Mouse (Mus musculus) lung, postnatal 0 days (tissue): ENCODE data around the gene Nfatc2. TPM values are rescaled to one million over a fixed set of nuclear protein-coding genes. Genes with fewer than 3 reads are reported as not detected.

ENCODE experiments used
- ATAC-seq: fragments of 200-750 bp; cut with Nextera tagmentation; 2 replicates; pipeline ENCODE4 v1.8.0; 2017; ENCODE audit warnings: moderate library complexity
- DNase-seq: peaks from one replicate; pipeline ENCODE4 v3.0.0-alpha.2; 2016; ENCODE audit warnings: low spot score
- H3K27ac ChIP-seq: fragments of 300-500 bp; sonication (generic); 2 replicates; pipeline ENCODE4 v1.5.1; 2014; ENCODE audit warnings: antibody characterized with exemption, mild to moderate bottlenecking, low read length, mixed read lengths
- H3K27me3 ChIP-seq: fragments of 300-500 bp; sonication (generic); replicated peaks from 2 replicates; pipeline ENCODE4 v1.6.1; 2014; ENCODE audit warnings: low read length, mixed read lengths; ENCODE audit not compliant: insufficient read depth
- H3K36me3 ChIP-seq: fragments of 300-500 bp; sonication (generic); 2 replicates; pipeline ENCODE4 v1.6.1; 2014; ENCODE audit warnings: low read length, mixed read lengths; ENCODE audit not compliant: insufficient read depth
- H3K4me1 ChIP-seq: fragments of 300-500 bp; sonication (generic); 2 replicates; pipeline ENCODE4 v1.6.1; 2014; ENCODE audit warnings: antibody characterized with exemption, low read depth, low read length, mixed read lengths; ENCODE audit not compliant: insufficient read depth
- H3K4me2 ChIP-seq: fragments of 300-500 bp; sonication (generic); replicated peaks from 2 replicates; pipeline ENCODE4 v1.6.1; 2014; ENCODE audit warnings: low read depth, mild to moderate bottlenecking, low read length, moderate library complexity, mixed read lengths
- H3K4me3 ChIP-seq: fragments of 300-500 bp; sonication (generic); 2 replicates; pipeline ENCODE4 v1.5.1; 2014; ENCODE audit warnings: low read depth, low read length
- H3K9ac ChIP-seq: fragments of 300-500 bp; sonication (generic); replicated peaks from 2 replicates; pipeline ENCODE4 v1.6.1; 2014; ENCODE audit warnings: low read depth, mild to moderate bottlenecking
- H3K9me3 ChIP-seq: fragments of 300-500 bp; sonication (generic); 2 replicates; pipeline ENCODE4 v1.6.1; 2016; ENCODE audit warnings: low read length, mixed read lengths
- CTCF ChIP-seq: IDR thresholded peaks from 2 replicates; pipeline ENCODE4 v1.5.1; 2016; ENCODE audit warnings: antibody characterized with exemption, mild to moderate bottlenecking
- EP300 ChIP-seq: IDR thresholded peaks from 2 replicates; pipeline ENCODE4 v1.6.1; 2016; ENCODE audit warnings: antibody characterized with exemption, mild to moderate bottlenecking, control low read depth
- WGBS: fragments of 180-500 bp; shearing (Covaris S2); extraction: QIAGEN DNeasy Blood & Tissue Kit; methylation state at CpG from one replicate; pipeline ENCODE4 v1.1.7; 2014; 5-methylcytosine and 5-hydroxymethylcytosine counted together
- polyA plus RNA-seq: library from polyadenylated mRNA; unstranded; fragments of >200 nt; fragmentation: Nextera tagmentation; extraction: Ambion mirVana; gene quantifications from 2 replicates; pipeline ENCODE4 v1.2.1, GENCODE M21; 2015

Gene Nfatc2
- polyA plus RNA-seq, 1 experiment from 2014 or later, result 0.72 TPM

DNA sequence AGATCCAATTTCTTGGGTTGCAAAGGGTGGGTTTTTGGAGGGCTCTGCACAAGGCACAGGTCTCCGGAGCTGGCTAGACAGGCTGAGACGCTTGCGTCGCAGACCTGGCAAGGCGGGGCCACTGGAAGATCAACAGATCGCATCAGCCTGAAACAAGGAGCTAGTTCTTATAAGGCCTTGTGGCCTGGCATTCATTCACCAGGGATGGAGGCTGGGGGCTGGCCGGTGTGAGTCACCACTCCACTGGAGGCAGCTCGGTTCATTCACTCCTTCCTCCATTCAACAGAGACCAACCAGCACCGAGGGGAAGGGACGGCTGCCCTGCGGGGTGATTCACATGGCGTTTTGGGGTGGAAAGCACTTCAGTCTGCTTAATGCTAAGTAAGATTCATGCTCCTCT is 52.1 kb downstream of the Nfatc2 start:
- Histone ChIP-seq H3K4me3 (no peak overlapping the region), H3K27me3 (no peaks in the 10 kb centered on the region; the same call in 1 of the 2 replicates), H3K4me2 (no peak overlapping the region), H3K4me1 (peaks cover 2% of the 10 kb centered on the region; the same call in 1 of the 2 replicates), H3K9me3 (no peaks in the 10 kb centered on the region), H3K27ac (no peak overlapping the region), H3K9ac (no peak overlapping the region), H3K36me3 (no peaks in the 10 kb centered on the region)
- ATAC-seq (no peak), DNase-seq (peak; percentile 47)
- 45% methylated on average over 12 of the region's 12 CpGs for WGBS
- TF ChIP-seq CTCF, result no peak
- TF ChIP-seq EP300, result no peak

DNA sequence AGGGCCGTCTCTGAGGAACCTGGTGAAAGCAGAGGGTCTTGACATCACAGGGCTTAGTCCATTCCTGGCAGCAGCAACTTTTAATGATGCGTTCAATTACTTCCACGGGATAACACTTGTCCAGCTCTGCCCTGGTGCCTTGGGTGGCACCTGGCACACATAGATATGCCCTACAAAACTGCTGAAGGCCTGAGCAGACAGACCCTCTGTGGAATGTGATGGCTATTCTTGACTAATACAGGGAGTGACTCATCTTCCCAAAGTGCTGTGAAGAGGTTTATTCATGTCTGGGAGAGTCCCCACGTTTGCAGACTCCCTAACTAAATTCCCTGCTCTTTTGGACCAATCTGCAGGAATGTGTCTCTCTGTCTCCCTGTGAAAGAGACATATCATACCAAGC is 53.4 kb downstream of the Nfatc2 start:
- DNase-seq (no peak), ATAC-seq (no peak)
- Histone ChIP-seq H3K4me2 (no peak overlapping the region), H3K27me3 (no peaks in the 10 kb centered on the region; the same call in 1 of the 2 replicates), H3K9me3 (no peaks in the 10 kb centered on the region), H3K4me3 (no peak overlapping the region), H3K27ac (no peak overlapping the region), H3K9ac (no peak overlapping the region), H3K36me3 (no peaks in the 10 kb centered on the region), H3K4me1 (peaks cover 4% of the 10 kb centered on the region; the same call in 1 of the 2 replicates)
- TF ChIP-seq CTCF (no peak), EP300 (no peak)
- WGBS, result 67% methylated on average over 4 of the region's 4 CpGs

DNA sequence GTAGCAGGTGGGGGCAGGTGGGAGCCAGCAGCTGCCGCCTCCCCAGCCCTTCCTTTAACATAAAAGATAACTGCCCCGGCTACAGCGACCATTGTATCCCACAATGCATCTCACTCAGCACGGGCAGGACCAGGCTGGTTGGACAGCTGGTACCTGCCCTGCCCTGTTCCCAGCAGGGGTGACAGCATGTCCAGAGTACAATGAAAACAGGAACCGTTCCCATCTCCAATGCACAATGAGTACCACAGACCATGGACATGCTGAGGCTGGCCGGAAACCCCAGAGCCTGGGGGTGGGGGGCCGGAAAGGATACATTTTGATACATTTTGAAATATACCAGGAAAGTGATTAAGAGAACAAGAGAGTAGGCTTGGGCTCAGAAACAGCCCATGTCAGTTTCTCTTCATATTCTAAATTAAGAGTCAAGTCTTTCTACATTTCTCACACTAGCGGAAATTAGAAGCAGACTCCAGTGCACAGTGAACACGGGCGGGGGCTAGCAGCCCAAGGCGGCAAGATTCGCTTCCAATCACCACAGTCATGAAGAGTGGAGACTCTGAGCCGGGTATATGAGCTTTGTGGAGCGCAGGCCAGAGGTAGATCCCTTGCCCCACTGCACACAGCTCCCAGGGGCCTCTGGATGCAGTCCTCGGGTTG is 55.4 kb downstream of the Nfatc2 start:
- Histone ChIP-seq H3K27ac (no peak overlapping the region), H3K9ac (no peak overlapping the region), H3K4me3 (no peak overlapping the region), H3K36me3 (no peaks in the 10 kb centered on the region), H3K27me3 (no peaks in the 10 kb centered on the region), H3K4me2 (no peak overlapping the region), H3K9me3 (no peaks in the 10 kb centered on the region), H3K4me1 (peaks cover 4% of the 10 kb centered on the region; the same call in 1 of the 2 replicates)
- ATAC-seq, result peak; percentile 37
- TF ChIP-seq CTCF, result no peak
- TF ChIP-seq EP300, result peak; percentile 76
- WGBS, result 64% methylated on average over 15 of the region's 15 CpGs
- DNase-seq, result no peak

DNA sequence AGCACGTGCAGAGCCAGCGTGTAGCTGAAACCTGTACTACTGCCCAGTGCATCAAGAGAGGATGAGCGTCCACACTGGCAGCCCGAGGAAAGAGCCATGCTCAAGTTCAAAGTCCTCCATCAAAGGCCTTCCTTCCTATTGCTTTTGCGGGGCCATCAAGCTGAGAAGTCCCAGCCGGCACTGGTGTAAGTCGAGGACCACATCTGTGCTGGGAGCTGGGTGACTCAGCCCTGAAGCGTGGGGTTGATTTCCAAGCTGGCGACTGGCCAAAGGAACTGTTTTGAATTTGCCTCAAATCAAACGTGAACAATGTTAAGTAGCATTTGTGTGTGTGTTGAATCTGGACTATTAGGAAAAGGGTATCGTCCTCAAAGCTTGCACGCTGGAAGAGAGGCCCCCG is 57.4 kb downstream of the Nfatc2 start:
- Histone ChIP-seq H3K9me3 (no peaks in the 10 kb centered on the region), H3K36me3 (no peaks in the 10 kb centered on the region), H3K27ac (no peak overlapping the region), H3K4me3 (no peak overlapping the region), H3K27me3 (no peaks in the 10 kb centered on the region), H3K4me1 (peaks cover 4% of the 10 kb centered on the region; the same call in 1 of the 2 replicates), H3K9ac (no peak overlapping the region), H3K4me2 (no peak overlapping the region)
- DNase-seq (peak; percentile 86), ATAC-seq (peak; percentile 80)
- WGBS, result 16% methylated on average over 13 of the region's 13 CpGs
- TF ChIP-seq EP300 (no peak), CTCF (no peak)

DNA sequence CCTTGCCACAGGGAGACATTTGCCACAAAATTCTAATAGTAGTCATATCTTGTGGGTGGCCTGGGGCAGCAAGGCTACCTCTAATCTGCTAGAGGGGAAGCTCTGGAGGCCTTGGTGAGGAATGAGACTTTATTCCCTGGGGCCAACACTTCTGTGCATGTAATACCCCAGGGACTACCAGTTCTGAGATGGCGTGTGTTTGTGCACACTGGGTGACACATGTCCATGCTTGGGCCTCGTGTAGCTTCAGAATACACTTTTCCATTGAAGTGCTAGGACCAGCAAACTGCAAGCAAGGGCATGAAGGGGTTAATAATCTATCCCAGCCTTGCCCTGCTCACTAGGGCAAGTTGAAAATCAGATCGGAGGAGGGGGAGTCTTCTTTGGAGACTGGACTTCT is 58.4 kb downstream of the Nfatc2 start:
- Histone ChIP-seq H3K4me3 (no peak overlapping the region), H3K4me2 (no peak overlapping the region), H3K4me1 (peaks cover 4% of the 10 kb centered on the region; the same call in 1 of the 2 replicates), H3K36me3 (no peaks in the 10 kb centered on the region), H3K27ac (no peak overlapping the region), H3K27me3 (no peaks in the 10 kb centered on the region), H3K9me3 (no peaks in the 10 kb centered on the region), H3K9ac (no peak overlapping the region)
- no peak for TF ChIP-seq EP300
- no peak for TF ChIP-seq CTCF
- 62% methylated on average over 3 of the region's 3 CpGs for WGBS
- DNase-seq (no peak), ATAC-seq (no peak)

DNA sequence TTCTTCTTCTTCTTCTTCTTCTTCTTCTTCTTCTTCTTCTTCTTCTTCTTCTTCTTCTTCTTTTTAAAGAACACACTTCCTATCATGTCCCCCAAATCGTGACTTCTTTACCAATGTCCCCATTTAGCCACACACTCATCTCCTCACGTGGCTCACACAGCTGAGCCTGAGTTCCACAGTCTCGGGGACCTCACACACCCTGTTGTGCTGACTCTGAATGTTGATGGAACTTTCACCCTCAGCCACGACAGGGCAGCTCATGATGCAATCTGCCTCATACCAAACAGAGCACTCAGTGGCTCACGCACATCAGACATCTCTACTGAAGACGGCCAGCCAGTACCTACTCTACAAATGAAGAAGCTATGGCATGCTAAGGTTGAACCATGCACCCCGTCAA is 60.2 kb downstream of the Nfatc2 start:
- Histone ChIP-seq H3K36me3 (no peaks in the 10 kb centered on the region), H3K4me2 (no peak overlapping the region), H3K4me3 (no peak overlapping the region), H3K9ac (no peak overlapping the region), H3K9me3 (no peaks in the 10 kb centered on the region), H3K4me1 (peaks cover 4% of the 10 kb centered on the region; the same call in 1 of the 2 replicates), H3K27me3 (no peaks in the 10 kb centered on the region), H3K27ac (no peak overlapping the region)
- ATAC-seq (no peak), DNase-seq (no peak)
- TF ChIP-seq EP300 (no peak), CTCF (no peak)
- 64% methylated on average over 7 of the region's 7 CpGs for WGBS
